Mouse (Mus musculus): ENCODE data around the gene Smg7.

Smg7 gene

GRCm38 (mm10) chr1:152840343-152840742, 62.1 kb downstream of the Smg7 start:
- DNase-seq (ENCODE audit: inconsistent ontology term): no peak

GRCm38 (mm10) chr1:152838841-152839240, 63.6 kb downstream of the Smg7 start:
- no peak for DNase-seq (ENCODE audit: inconsistent ontology term)

- no peak for DNase-seq (ENCODE audit: inconsistent ontology term)
Measured at GRCm38 (mm10) chr1:152838026-152838702, 64.3 kb downstream of the Smg7 start.

GRCm38 (mm10) chr1:152835061-152835460, 67.4 kb downstream of the Smg7 start:
- DNase-seq (ENCODE audit: inconsistent ontology term): no peak

GRCm38 (mm10) chr1:152832316-152832715, 70.1 kb downstream of the Smg7 start:
- no peak for DNase-seq (ENCODE audit: inconsistent ontology term)

- no peak for DNase-seq (ENCODE audit: inconsistent ontology term)
Measured at GRCm38 (mm10) chr1:152831619-152832018, 70.8 kb downstream of the Smg7 start.

- DNase-seq (ENCODE audit: inconsistent ontology term): no peak
Measured at GRCm38 (mm10) chr1:152831003-152831402, 71.4 kb downstream of the Smg7 start.

- DNase-seq (ENCODE audit: inconsistent ontology term): no peak
Measured at GRCm38 (mm10) chr1:152830054-152830453, 72.4 kb downstream of the Smg7 start.

- DNase-seq (ENCODE audit: inconsistent ontology term): no peak
Measured at GRCm38 (mm10) chr1:152828637-152829355, 73.7 kb downstream of the Smg7 start.

GRCm38 (mm10) chr1:152828168-152828567, 74.3 kb downstream of the Smg7 start:
- DNase-seq (ENCODE audit: inconsistent ontology term): no peak

GRCm38 (mm10) chr1:152826446-152826845, 76.0 kb downstream of the Smg7 start:
- DNase-seq (ENCODE audit: inconsistent ontology term): no peak

- no peak for DNase-seq (ENCODE audit: inconsistent ontology term)
Measured at GRCm38 (mm10) chr1:152824206-152824605, 78.2 kb downstream of the Smg7 start.

- no peak for DNase-seq (ENCODE audit: inconsistent ontology term)
Measured at GRCm38 (mm10) chr1:152821746-152822145, 80.7 kb downstream of the Smg7 start.

GRCm38 (mm10) chr1:152820911-152821695, 81.3 kb downstream of the Smg7 start:
- DNase-seq (ENCODE audit: inconsistent ontology term): peak; percentile 84

- no peak for DNase-seq (ENCODE audit: inconsistent ontology term)
Measured at GRCm38 (mm10) chr1:152819558-152819957, 82.9 kb downstream of the Smg7 start.

- peak; percentile 31 for DNase-seq (ENCODE audit: inconsistent ontology term)
Measured at GRCm38 (mm10) chr1:152817794-152818193, 84.7 kb downstream of the Smg7 start.

- DNase-seq (ENCODE audit: inconsistent ontology term): peak; percentile 11
Measured at GRCm38 (mm10) chr1:152817027-152817769, 85.2 kb downstream of the Smg7 start.

- DNase-seq (ENCODE audit: inconsistent ontology term): peak; percentile 24
Measured at GRCm38 (mm10) chr1:152815265-152815701, 87.2 kb downstream of the Smg7 start.

- DNase-seq (ENCODE audit: inconsistent ontology term): peak; percentile 28
Measured at GRCm38 (mm10) chr1:152810533-152811439, 91.7 kb downstream of the Smg7 start.

GRCm38 (mm10) chr1:152809541-152810252, 92.7 kb downstream of the Smg7 start:
- DNase-seq (ENCODE audit: inconsistent ontology term): peak; percentile 48
